In genomic region chr3:51552841-51553496, GRCm38 (mm10) we compare ENCODE assay signal across 8 mouse cellular contexts. TPM values are rescaled to one million over a fixed set of nuclear protein-coding genes. Genes with fewer than 3 reads are reported as not detected.
DNase-seq lines count a peak whose midpoint lies in the region; ATAC-seq and TF ChIP-seq lines count a peak whose summit lies in the region.

No protein-coding gene starts in this region.

- H3K36me3 ChIP-seq in hindbrain, embryonic 13.5 days, result peaks cover 16% of the 10 kb centered on the region
- H3K36me3 ChIP-seq in hindbrain, embryonic 12.5 days, result peaks cover 11% of the 10 kb centered on the region
- H3K36me3 ChIP-seq in heart, embryonic 12.5 days, result peaks cover 32% of the 10 kb centered on the region
- no peaks in the 10 kb centered on the region for H3K36me3 ChIP-seq in lung, postnatal 0 days (ENCODE audit: insufficient read depth, low read length)
- H3K36me3 ChIP-seq in thymus, adult 2 months (ENCODE audit: control insufficient read depth, insufficient read depth, low read length), result peaks cover 25% of the 10 kb centered on the region

- WGBS in hindbrain, embryonic 13.5 days, result 61% methylated on average over 10 of the region's 10 CpGs
- 56% methylated on average over 10 of the region's 10 CpGs for WGBS in hindbrain, embryonic 12.5 days
- WGBS in heart, embryonic 12.5 days, result 48% methylated on average over 10 of the region's 10 CpGs
- WGBS in lung, postnatal 0 days, result 27% methylated on average over 10 of the region's 10 CpGs
- WGBS in thymus, adult 2 months, result 2% methylated on average over 10 of the region's 10 CpGs

- no peaks in the 10 kb centered on the region for H3K27me3 ChIP-seq in hindbrain, embryonic 13.5 days
- H3K27me3 ChIP-seq in hindbrain, embryonic 12.5 days, result no peaks in the 10 kb centered on the region
- no peaks in the 10 kb centered on the region for H3K27me3 ChIP-seq in heart, embryonic 12.5 days (replicated peaks)
- H3K27me3 ChIP-seq in lung, postnatal 0 days (replicated peaks; ENCODE audit: insufficient read depth, low read length), result no peaks in the 10 kb centered on the region
- no peaks in the 10 kb centered on the region for H3K27me3 ChIP-seq in thymus, adult 2 months (ENCODE audit: control insufficient read depth, insufficient read depth, low read length)

- DNase-seq in Muller cell, postnatal 12 days (ENCODE audit: inconsistent ontology term), result peak; percentile 27
- DNase-seq in lung, postnatal 0 days (ENCODE audit: low spot score), result peak; percentile 62
- peak; percentile 59 for DNase-seq in thymus, adult 2 months
- no peak for DNase-seq in cerebellum, postnatal 14 days
- no peak for DNase-seq in adrenal gland, adult 8-10 months

- no peak for TF ChIP-seq CTCF in lung, postnatal 0 days (IDR thresholded peaks at IDR 0.05)
- TF ChIP-seq CTCF in thymus, adult 2 months (IDR thresholded peaks at IDR 0.05; ENCODE audit: borderline replicate concordance, control insufficient read depth, extremely low read depth, insufficient read depth, low read length, poor library complexity), result no peak

- no peaks in the 10 kb centered on the region for H3K9me3 ChIP-seq in hindbrain, embryonic 13.5 days
- no peaks in the 10 kb centered on the region for H3K9me3 ChIP-seq in hindbrain, embryonic 12.5 days (replicated peaks)
- H3K9me3 ChIP-seq in heart, embryonic 12.5 days (replicated peaks), result no peaks in the 10 kb centered on the region
- H3K9me3 ChIP-seq in lung, postnatal 0 days (ENCODE audit: low read length), result no peaks in the 10 kb centered on the region

- TF ChIP-seq POLR2A in thymus, adult 2 months (IDR thresholded peaks at IDR 0.05; ENCODE audit: control insufficient read depth, extremely low read depth, insufficient read depth, low read length, poor library complexity), result no peak

- peaks cover 39% of the 10 kb centered on the region for H3K4me1 ChIP-seq in hindbrain, embryonic 13.5 days (replicated peaks)
- H3K4me1 ChIP-seq in hindbrain, embryonic 12.5 days, result peaks cover 32% of the 10 kb centered on the region
- peaks cover 44% of the 10 kb centered on the region for H3K4me1 ChIP-seq in heart, embryonic 12.5 days (replicated peaks)
- H3K4me1 ChIP-seq in lung, postnatal 0 days (ENCODE audit: insufficient read depth, low read depth, low read length), result no peaks in the 10 kb centered on the region; the same call in 1 of the 2 replicates
- H3K4me1 ChIP-seq in thymus, adult 2 months (replicated peaks; ENCODE audit: control insufficient read depth, insufficient read depth, low read length), result peaks cover 36% of the 10 kb centered on the region

- H3K27ac ChIP-seq in hindbrain, embryonic 13.5 days, result peak overlapping the region; percentile 52; the same call in 1 of the 2 replicates
- no peak overlapping the region for H3K27ac ChIP-seq in hindbrain, embryonic 12.5 days
- H3K27ac ChIP-seq in heart, embryonic 12.5 days (ENCODE audit: poor library complexity, severe bottlenecking), result peak overlapping the region; percentile 58; the same call in 1 of the 2 replicates
- H3K27ac ChIP-seq in lung, postnatal 0 days (ENCODE audit: low read length), result peak overlapping the region; percentile 65
- H3K27ac ChIP-seq in thymus, adult 2 months (ENCODE audit: control insufficient read depth, insufficient read depth, low read length), result peak overlapping the region; percentile 98

- no peak overlapping the region; the same call in 1 of the 2 replicates for H3K9ac ChIP-seq in hindbrain, embryonic 13.5 days
- no peak overlapping the region for H3K9ac ChIP-seq in hindbrain, embryonic 12.5 days
- peak overlapping the region; percentile 43; the same call in 1 of the 2 replicates for H3K9ac ChIP-seq in heart, embryonic 12.5 days
- no peak overlapping the region for H3K9ac ChIP-seq in lung, postnatal 0 days (replicated peaks; ENCODE audit: low read depth)

- no peak for TF ChIP-seq EP300 in lung, postnatal 0 days (IDR thresholded peaks at IDR 0.05)

- H3K4me3 ChIP-seq in hindbrain, embryonic 13.5 days, result no peak overlapping the region
- no peak overlapping the region for H3K4me3 ChIP-seq in hindbrain, embryonic 12.5 days
- no peak overlapping the region for H3K4me3 ChIP-seq in heart, embryonic 12.5 days
- peak overlapping the region; percentile 28; the same call in 1 of the 2 replicates for H3K4me3 ChIP-seq in lung, postnatal 0 days (ENCODE audit: low read depth, low read length)
- H3K4me3 ChIP-seq in thymus, adult 2 months (ENCODE audit: control insufficient read depth, insufficient read depth, low read length), result peak overlapping the region; percentile 53

- no peak for ATAC-seq in hindbrain, embryonic 13.5 days (ENCODE audit: low FRiP score)
- no peak for ATAC-seq in hindbrain, embryonic 12.5 days (ENCODE audit: low FRiP score)
- ATAC-seq in heart, embryonic 12.5 days (ENCODE audit: insufficient number of reproducible peaks, low FRiP score), result no peak
- ATAC-seq in lung, postnatal 0 days, result peak; percentile 23

- 0 out of 2 replicates have a peak overlapping the region, but pooled peaks have one; percentile 2 for H3K4me2 ChIP-seq in hindbrain, embryonic 13.5 days
- H3K4me2 ChIP-seq in hindbrain, embryonic 12.5 days (replicated peaks), result no peak overlapping the region
- peak overlapping the region; percentile 63 for H3K4me2 ChIP-seq in heart, embryonic 12.5 days
- peak overlapping the region; percentile 54 for H3K4me2 ChIP-seq in lung, postnatal 0 days (replicated peaks; ENCODE audit: low read depth, low read length)

RNA-seq across cellular contexts. Expression of gene Setd7, which starts 7.7 kb away (rescaled TPM):
- polyA plus RNA-seq in hindbrain, embryonic 13.5 days (2015; fragmentation: Nextera tagmentation; extraction: Ambion mirVana), result 2.8 and 3.9 TPM in 2 replicates
- 4.5 and 5.0 TPM in 2 replicates for polyA plus RNA-seq in hindbrain, embryonic 12.5 days (2016; fragmentation: Nextera tagmentation; extraction: Ambion mirVana)
- 3.6 and 4.1 TPM in 2 replicates for polyA plus RNA-seq in heart, embryonic 12.5 days (2016; fragmentation: Nextera tagmentation; extraction: Ambion mirVana)
- polyA plus RNA-seq in lung, postnatal 0 days (2015; fragmentation: Nextera tagmentation; extraction: Ambion mirVana), result 2.1 TPM in 2 replicates
- polyA plus RNA-seq in thymus, adult 2 months (2012; rRNA removed), result 62.8 TPM in 2 replicates
- total RNA-seq in adrenal gland, adult 8-10 months (2022), result 10 to 100 TPM; 52.6 to 77.9 (median 66.4) TPM

Comparison
In these comparisons a context has a peak if more than half of its experiments do, and no peak if none do; other contexts are left out.
1. H3K4me3 ChIP-seq: peak in lung, postnatal 0 days (single experiment) and thymus, adult 2 months (single experiment); none in hindbrain, embryonic 13.5 days (single experiment), hindbrain, embryonic 12.5 days (single experiment) and heart, embryonic 12.5 days (single experiment).
2. DNase-seq: peak in Muller cell, postnatal 12 days (single experiment), lung, postnatal 0 days (single experiment) and thymus, adult 2 months (single experiment); none in cerebellum, postnatal 14 days (0 of 2) and adrenal gland, adult 8-10 months (single experiment).
3. RNA of gene Setd7, which starts 7.7 kb away (polyA plus RNA-seq): 62.8 TPM in thymus, adult 2 months; 4.5 to 5.0 TPM in hindbrain, embryonic 12.5 days, 2.8 to 3.9 TPM in hindbrain, embryonic 13.5 days, 3.6 to 4.1 TPM in heart, embryonic 12.5 days and 2.1 TPM in lung, postnatal 0 days; every median in the first group is over 10 times any median in the second.